Mouse (Mus musculus) CD4-positive helper T cell, adult 2 months (primary cell): Measurements from ENCODE around the gene Gnat2.

Source experiments
- DNase-seq: peaks from one replicate; pipeline ENCODE4 v3.0.0-alpha.2; 2012; ENCODE audit warnings: low read depth, missing footprints, low spot score

Gene Gnat2

GRCm38 (mm10) chr3:108117465-108117864 lies 24.9 kb downstream of the Gnat2 start:
- no peak for DNase-seq

GRCm38 (mm10) chr3:108121101-108121500 lies 28.5 kb downstream of the Gnat2 start:
- DNase-seq = no peak

DNA sequence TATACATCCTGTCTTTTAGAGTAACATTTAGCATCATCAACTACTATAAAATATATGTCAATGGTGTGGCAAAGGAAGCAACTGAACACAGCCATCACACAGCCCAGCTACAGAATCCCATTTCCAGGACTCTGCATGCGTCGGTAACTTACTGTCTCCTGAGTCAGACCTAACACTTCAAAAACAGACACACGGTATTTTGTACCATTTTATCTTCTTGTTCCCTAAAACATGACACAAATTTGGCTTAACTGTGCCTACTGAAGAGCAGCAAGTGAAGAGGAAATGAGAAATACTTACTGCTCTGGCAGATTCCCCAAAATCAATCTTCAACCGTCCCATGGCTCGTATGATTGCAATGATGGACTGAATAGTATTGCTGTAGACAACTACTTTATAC lies 30.7 kb downstream of the Gnat2 start:
- DNase-seq = no peak

GRCm38 (mm10) chr3:108124131-108124530 lies 31.5 kb downstream of the Gnat2 start:
- DNase-seq = peak; percentile 65

DNA sequence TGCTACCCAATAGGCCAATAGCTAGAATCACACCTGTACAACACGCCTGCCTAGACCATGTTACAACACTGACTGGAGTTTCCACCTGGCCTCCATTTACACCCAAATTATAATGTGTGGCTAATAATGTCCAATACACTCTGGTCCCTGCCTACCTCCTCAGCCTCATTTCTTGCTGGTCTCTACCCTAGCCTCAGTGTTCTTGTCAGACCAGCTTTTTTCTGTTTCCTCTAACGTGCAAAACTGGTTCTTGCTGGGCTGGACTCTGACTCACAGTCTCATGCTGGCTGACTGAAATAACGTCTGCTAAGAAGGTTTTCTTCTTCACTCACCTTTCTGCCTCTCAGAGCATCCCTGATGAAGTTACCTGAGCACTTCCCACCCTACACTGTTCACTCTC lies 33.7 kb downstream of the Gnat2 start:
- DNase-seq = no peak

DNA sequence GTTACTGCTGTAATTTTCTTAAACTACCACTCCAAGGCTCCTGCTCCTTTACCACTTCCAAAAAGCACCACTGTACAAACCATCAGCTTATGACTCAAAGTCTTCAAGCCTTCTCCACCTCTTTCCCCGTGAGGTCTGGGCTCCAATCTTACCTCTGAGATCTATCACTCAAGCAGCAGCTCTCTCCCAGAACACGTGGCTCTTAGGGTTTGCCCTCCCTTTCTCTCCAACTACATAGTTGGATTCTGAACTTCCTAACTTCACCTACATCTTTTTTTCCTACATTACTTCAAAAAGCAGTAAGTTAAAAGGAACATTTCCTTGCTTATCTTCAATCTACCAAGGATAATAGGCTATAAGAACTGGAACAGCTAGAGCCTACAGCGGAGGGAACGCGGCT lies 35.9 kb downstream of the Gnat2 start:
- no peak for DNase-seq

DNA sequence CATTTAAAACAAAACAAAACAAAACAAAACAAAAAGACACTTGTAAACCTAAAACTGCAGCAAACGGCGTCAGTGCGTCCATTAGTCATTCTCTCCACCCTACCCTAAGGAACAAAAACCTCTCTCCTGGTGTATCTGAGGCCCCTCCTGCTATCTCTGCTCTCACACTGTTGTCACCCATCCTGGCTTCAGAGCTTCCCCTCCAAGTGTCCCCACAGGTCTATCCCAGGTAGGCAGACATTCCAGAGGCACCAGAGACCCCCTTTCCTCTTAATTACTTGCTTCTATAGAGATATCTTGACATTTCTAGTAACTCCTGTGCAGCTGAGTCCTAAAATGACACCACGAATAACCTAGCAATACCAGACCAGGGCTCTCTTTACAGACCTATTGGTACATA lies 36.8 kb downstream of the Gnat2 start:
- DNase-seq = no peak

- DNase-seq = no peak
These were observed 37.2 kb downstream of the Gnat2 start for GRCm38 (mm10) chr3:108129804-108130203.

DNA sequence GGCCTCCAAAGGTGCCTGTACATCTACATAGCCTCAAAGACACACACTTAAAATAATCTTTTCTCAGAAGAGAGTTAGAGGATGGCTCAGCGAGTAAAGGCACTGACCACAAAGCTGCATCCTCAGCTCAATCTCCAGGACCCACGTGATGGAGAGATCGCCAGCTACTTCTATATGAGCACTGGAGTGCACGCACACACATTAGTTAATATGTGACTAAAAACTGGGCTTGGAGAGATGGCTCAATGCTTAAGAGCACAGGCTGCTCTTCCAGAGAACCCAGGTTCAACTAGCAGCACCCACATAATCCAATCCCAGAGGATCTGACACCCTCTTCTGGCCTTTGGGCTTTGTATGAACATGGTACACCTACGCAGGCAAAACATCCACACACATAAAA lies 38.6 kb downstream of the Gnat2 start:
- DNase-seq = no peak

DNA sequence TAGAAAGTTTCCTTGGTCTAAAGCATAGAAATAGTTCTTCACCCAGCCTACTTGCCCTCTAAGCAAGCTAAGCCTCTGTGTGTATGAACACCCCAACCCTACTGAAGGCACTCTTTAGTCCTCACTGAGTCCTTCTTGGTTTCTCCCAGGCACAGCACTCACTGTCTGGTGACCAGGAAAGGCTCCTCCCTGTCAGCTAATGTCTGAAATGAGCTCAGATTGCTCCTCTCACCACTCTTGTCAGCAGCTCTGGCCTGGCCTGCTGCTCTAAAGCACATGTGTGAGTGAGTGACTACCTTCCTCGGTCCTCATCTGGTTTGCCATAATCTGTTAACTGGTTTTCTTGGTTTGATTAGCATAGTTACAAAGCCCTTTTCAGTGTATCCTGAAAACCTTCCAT lies 39.2 kb downstream of the Gnat2 start:
- no peak for DNase-seq

GRCm38 (mm10) chr3:108132484-108132883 lies 39.9 kb downstream of the Gnat2 start:
- no peak for DNase-seq

- DNase-seq = no peak
These were observed 42.1 kb downstream of the Gnat2 start for GRCm38 (mm10) chr3:108134701-108135100.

- DNase-seq = no peak
These were observed 46.5 kb downstream of the Gnat2 start for GRCm38 (mm10) chr3:108139113-108139512.

- peak; percentile 63 for DNase-seq
These were observed 48.2 kb downstream of the Gnat2 start for GRCm38 (mm10) chr3:108140786-108141185.

DNA sequence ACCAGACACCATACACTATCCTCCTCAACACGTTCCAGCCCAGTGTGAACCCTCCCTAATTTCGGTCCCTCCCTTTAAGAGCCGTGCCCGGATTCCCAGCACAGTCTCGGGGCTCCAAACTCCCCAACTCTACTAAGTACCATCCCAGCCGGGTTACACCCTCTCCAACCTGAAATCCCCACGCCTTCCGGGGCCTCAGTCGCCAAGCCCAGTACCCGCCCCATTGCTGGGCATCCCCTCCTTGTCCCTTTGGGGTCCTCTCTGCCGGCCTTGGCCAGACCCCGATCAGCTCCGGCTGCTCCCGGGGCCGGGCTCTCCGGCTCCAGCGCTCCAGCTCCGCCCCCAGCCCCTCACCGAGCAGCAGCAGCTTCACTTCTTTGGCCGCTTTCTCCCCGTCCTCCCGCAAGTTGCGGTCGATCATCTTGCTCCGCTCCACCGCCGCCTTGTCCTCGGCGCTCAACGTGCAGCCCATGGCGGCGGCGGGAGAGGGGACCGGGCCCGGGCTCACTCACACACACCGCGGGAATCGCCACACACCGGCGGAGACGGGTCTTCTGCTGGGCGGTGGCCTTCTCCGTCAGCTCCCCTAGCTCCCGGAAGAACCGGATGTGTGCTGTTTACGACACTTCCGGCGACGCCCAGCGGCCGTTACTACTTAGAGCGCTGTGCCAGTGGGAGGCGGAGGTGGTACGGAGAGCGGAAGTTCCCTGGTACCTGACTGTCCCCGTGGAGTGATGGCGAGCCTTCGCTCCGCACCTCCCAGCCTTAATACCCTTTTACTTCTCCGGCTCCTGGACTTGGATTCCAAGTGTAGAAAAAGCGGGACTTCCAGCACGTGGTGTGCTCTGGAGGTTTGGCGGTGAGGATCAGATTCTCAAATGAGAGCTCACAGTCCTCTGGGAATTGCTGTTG lies 53.2 kb downstream of the Gnat2 start, which contains the start of gene Gnai3:
Gene Gnai3 (minus strand): TSS at position 613 of the 912 bp plus-strand sequence.
- DNase-seq = peak; percentile 96

DNA sequence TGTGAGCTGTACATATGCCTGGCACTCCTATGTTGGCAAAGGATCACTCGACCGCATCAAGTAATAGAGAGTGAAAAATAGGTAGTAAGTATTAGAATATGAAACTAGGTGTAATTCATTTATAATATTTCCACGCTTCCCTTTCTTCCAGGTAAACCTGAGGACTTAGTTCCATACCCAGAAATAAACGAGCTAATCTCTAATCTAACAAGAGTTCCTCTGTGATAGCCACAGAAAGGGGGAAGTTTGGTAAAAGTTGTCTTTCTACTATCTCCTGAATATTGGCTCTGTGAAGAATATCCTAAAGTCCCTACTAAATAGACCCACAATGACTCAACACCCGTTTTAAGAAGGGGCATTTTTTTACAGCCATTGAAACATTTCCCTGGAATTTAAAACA lies 54.1 kb downstream of the Gnat2 start:
- DNase-seq = no peak

GRCm38 (mm10) chr3:108147386-108148235 lies 55.0 kb downstream of the Gnat2 start:
- peak; percentile 92 for DNase-seq
